Mouse (Mus musculus) kidney, embryonic 14.5 days (tissue): ENCODE results near the gene Cdc73. TPM values are rescaled to one million over a fixed set of nuclear protein-coding genes. Genes with fewer than 3 reads are reported as not detected.
"Not testable (repeated sequence)": the region's sequence is repeated elsewhere in the genome, so short reads cannot be mapped to it uniquely, and the experiment has no call there.

Source experiments
- ATAC-seq: fragments of 200-750 bp; cut with Nextera tagmentation; 2 replicates; pipeline ENCODE4 v1.8.0; 2017; ENCODE audit warnings: moderate number of reproducible peaks, mild to moderate bottlenecking, moderate TSS enrichment, moderate library complexity; ENCODE audit not compliant: low FRiP score, low TSS enrichment
- H3K27ac ChIP-seq: fragments of 300-500 bp; sonication (generic); 2 replicates; pipeline ENCODE4 v1.5.1; 2014; ENCODE audit warnings: low read depth, mild to moderate bottlenecking, low read length, moderate library complexity, mixed read lengths
- H3K27me3 ChIP-seq: fragments of 300-500 bp; sonication (generic); 2 replicates; pipeline ENCODE4 v1.6.1; 2014; ENCODE audit warnings: mild to moderate bottlenecking, low read length; ENCODE audit not compliant: control insufficient read depth, insufficient read depth
- H3K36me3 ChIP-seq: fragments of 300-500 bp; sonication (generic); 2 replicates; pipeline ENCODE4 v1.6.1; 2014; ENCODE audit warnings: low read length, mixed read lengths; ENCODE audit not compliant: control insufficient read depth, insufficient read depth
- H3K4me1 ChIP-seq: fragments of 300-500 bp; sonication (generic); 2 replicates; pipeline ENCODE4 v1.6.1; 2014; ENCODE audit warnings: low read length, mixed read lengths; ENCODE audit not compliant: control insufficient read depth, insufficient read depth
- H3K4me2 ChIP-seq: fragments of 300-500 bp; sonication (generic); replicated peaks from 2 replicates; pipeline ENCODE4 v1.6.1; 2014; ENCODE audit warnings: low read depth, mild to moderate bottlenecking, low read length
- H3K4me3 ChIP-seq: fragments of 300-500 bp; sonication (generic); 2 replicates; pipeline ENCODE4 v1.5.1; 2014; ENCODE audit warnings: mild to moderate bottlenecking, low read length
- H3K9ac ChIP-seq: fragments of 300-500 bp; sonication (generic); 2 replicates; pipeline ENCODE4 v1.6.1; 2014; ENCODE audit warnings: low read depth, mild to moderate bottlenecking, low read length, moderate library complexity
- H3K9me3 ChIP-seq: fragments of 300-500 bp; sonication (generic); 2 replicates; pipeline ENCODE4 v1.6.1; 2016; ENCODE audit warnings: low read length; ENCODE audit not compliant: control insufficient read depth
- WGBS: fragments of 180-500 bp; shearing (Covaris S2); extraction: QIAGEN DNeasy Blood & Tissue Kit; methylation state at CpG from one replicate; pipeline ENCODE4 v1.1.7; 2014; 5-methylcytosine and 5-hydroxymethylcytosine counted together
- polyA plus RNA-seq: library from polyadenylated mRNA; unstranded; fragments of >200 nt; fragmentation: Nextera tagmentation; extraction: Ambion mirVana; gene quantifications from 2 replicates; pipeline ENCODE4 v1.2.1, GENCODE M21; 2014

The Cdc73 gene
- polyA plus RNA-seq, 1 experiment from 2014 or later, result 28.7 TPM

- Histone ChIP-seq H3K9me3 (no peaks in the 10 kb centered on the region), H3K27me3 (no peaks in the 10 kb centered on the region), H3K27ac (peak overlapping the region; percentile 87), H3K36me3 (peaks cover 6% of the 10 kb centered on the region; the same call in 1 of the 2 replicates), H3K4me2 (peak overlapping the region; percentile 71), H3K4me3 (peak overlapping the region; percentile 84), H3K4me1 (no peaks in the 10 kb centered on the region), H3K9ac (peak overlapping the region; percentile 93)
- peak; percentile 72 for ATAC-seq
- WGBS, result 1% methylated on average over 33 of the region's 48 CpGs
Measured at GRCm38 (mm10) chr1:143702141-143702740, 452 bp downstream of the Cdc73 start.

- no peak for ATAC-seq
- Histone ChIP-seq H3K4me2 (peak overlapping the region; percentile 71), H3K9me3 (no peaks in the 10 kb centered on the region), H3K9ac (peak overlapping the region; percentile 93), H3K36me3 (peaks cover 10% of the 10 kb centered on the region; the same call in 1 of the 2 replicates), H3K27ac (peak overlapping the region; percentile 87; the same call in 1 of the 2 replicates), H3K4me3 (peak overlapping the region; percentile 84), H3K27me3 (no peaks in the 10 kb centered on the region), H3K4me1 (no peaks in the 10 kb centered on the region)
- under 1% methylated on average over 13 of the region's 13 CpGs for WGBS
Measured at GRCm38 (mm10) chr1:143701736-143702135, 957 bp downstream of the Cdc73 start.

GRCm38 (mm10) chr1:143684849-143685248 lies 17.8 kb downstream of the Cdc73 start:
- Histone ChIP-seq H3K36me3 (peaks cover 53% of the 10 kb centered on the region), H3K4me2 (no peak overlapping the region), H3K4me3 (no peak overlapping the region), H3K27me3 (no peaks in the 10 kb centered on the region), H3K9ac (no peak overlapping the region), H3K27ac (no peak overlapping the region), H3K4me1 (no peaks in the 10 kb centered on the region), H3K9me3 (no peaks in the 10 kb centered on the region)
- WGBS, result 89% methylated on average over 3 of the region's 3 CpGs
- no peak for ATAC-seq

- no peak overlapping the region for H3K4me2 ChIP-seq
- no peaks in the 10 kb centered on the region for H3K4me1 ChIP-seq
- no peak overlapping the region for H3K4me3 ChIP-seq
- no peaks in the 10 kb centered on the region for H3K27me3 ChIP-seq
- H3K9ac ChIP-seq, result no peak overlapping the region
- peaks cover 44% of the 10 kb centered on the region for H3K36me3 ChIP-seq
- no peaks in the 10 kb centered on the region for H3K9me3 ChIP-seq
- 98% methylated on average over 5 of the region's 5 CpGs for WGBS
- no peak for ATAC-seq
- no peak overlapping the region for H3K27ac ChIP-seq
Measured at GRCm38 (mm10) chr1:143681108-143681507, 21.6 kb downstream of the Cdc73 start.

GRCm38 (mm10) chr1:143675734-143676361 lies 26.8 kb downstream of the Cdc73 start:
- Histone ChIP-seq H3K4me3 (no peak overlapping the region), H3K4me2 (no peak overlapping the region), H3K27me3 (no peaks in the 10 kb centered on the region), H3K9me3 (no peaks in the 10 kb centered on the region), H3K4me1 (no peaks in the 10 kb centered on the region), H3K9ac (no peak overlapping the region), H3K36me3 (peaks cover 38% of the 10 kb centered on the region), H3K27ac (no peak overlapping the region)
- 92% methylated on average over 4 of the region's 4 CpGs for WGBS
- ATAC-seq, result no peak

- WGBS, result 93% methylated on average over 4 of the region's 4 CpGs
- not testable (repeated sequence) for H3K4me3 ChIP-seq, H3K9me3 ChIP-seq, H3K27me3 ChIP-seq, H3K9ac ChIP-seq, H3K27ac ChIP-seq, ATAC-seq, H3K4me1 ChIP-seq, H3K4me2 ChIP-seq
- peaks cover 20% of the 10 kb centered on the region; the same call in 1 of the 2 replicates for H3K36me3 ChIP-seq
Measured at GRCm38 (mm10) chr1:143664786-143665185, 37.9 kb downstream of the Cdc73 start.

- H3K4me1 ChIP-seq, result no peaks in the 10 kb centered on the region
- H3K27me3 ChIP-seq, result no peaks in the 10 kb centered on the region
- H3K9ac ChIP-seq, result no peak overlapping the region
- H3K36me3 ChIP-seq, result peaks cover 16% of the 10 kb centered on the region; the same call in 1 of the 2 replicates
- WGBS, result 92% methylated on average over 2 of the region's 2 CpGs
- H3K27ac ChIP-seq, result no peak overlapping the region
- no peaks in the 10 kb centered on the region for H3K9me3 ChIP-seq
- no peak for ATAC-seq
- no peak overlapping the region for H3K4me2 ChIP-seq
- H3K4me3 ChIP-seq, result no peak overlapping the region
Measured at GRCm38 (mm10) chr1:143663197-143663596, 39.5 kb downstream of the Cdc73 start.

- H3K36me3 ChIP-seq, result peaks cover 8% of the 10 kb centered on the region
- H3K9me3 ChIP-seq, result no peaks in the 10 kb centered on the region
- H3K4me1 ChIP-seq, result no peaks in the 10 kb centered on the region
- H3K4me2 ChIP-seq, result no peak overlapping the region
- no peak overlapping the region for H3K9ac ChIP-seq
- WGBS, result 84% methylated on average over 3 of the region's 3 CpGs
- no peaks in the 10 kb centered on the region for H3K27me3 ChIP-seq
- H3K27ac ChIP-seq, result no peak overlapping the region
- no peak overlapping the region for H3K4me3 ChIP-seq
- no peak for ATAC-seq
Measured at GRCm38 (mm10) chr1:143653646-143654045, 49.0 kb downstream of the Cdc73 start.

GRCm38 (mm10) chr1:143650317-143650716 lies 52.4 kb downstream of the Cdc73 start:
- Histone ChIP-seq H3K9me3 (no peaks in the 10 kb centered on the region), H3K27ac (no peak overlapping the region), H3K9ac (no peak overlapping the region), H3K4me1 (no peaks in the 10 kb centered on the region), H3K4me2 (no peak overlapping the region), H3K36me3 (peaks cover 13% of the 10 kb centered on the region), H3K4me3 (no peak overlapping the region), H3K27me3 (no peaks in the 10 kb centered on the region)
- 95% methylated on average over 2 of the region's 2 CpGs for WGBS
- no peak for ATAC-seq
